Mouse (Mus musculus) CH12.LX (cell line): Measurements from ENCODE around the gene Cuedc1. TPM values are rescaled to one million over a fixed set of nuclear protein-coding genes. Genes with fewer than 3 reads are reported as not detected.

Experiments
- DNase-seq: peaks from one replicate; pipeline ENCODE4 v3.0.0-alpha.2; 2013; ENCODE audit errors: extremely low read depth
- H3K27ac ChIP-seq: 2 replicates; pipeline ENCODE4 v1.5.1; 2012; ENCODE audit warnings: low read depth, mild to moderate bottlenecking, control low read depth, moderate library complexity; ENCODE audit not compliant: insufficient read depth
- H3K27me3 ChIP-seq: replicated peaks from 2 replicates; pipeline ENCODE3; 2012; ENCODE audit warnings: inconsistent platforms
- H3K36me3 ChIP-seq, 2 experiments: replicated peaks in 1 of 2; 2 replicates each; pipeline versions ENCODE3 to v1.6.1; 2012; ENCODE audit warnings: inconsistent platforms in 1 of 2, low read length in 1 of 2, mild to moderate bottlenecking in 1 of 2, mixed read lengths in 1 of 2, moderate library complexity in 1 of 2; ENCODE audit not compliant: control insufficient read depth in 1 of 2, insufficient read depth in 1 of 2
- H3K4me1 ChIP-seq, 2 experiments: 2 replicates each; pipeline ENCODE4 v1.6.1; 2012; ENCODE audit warnings: inconsistent platforms in 1 of 2, moderate library complexity in 1 of 2; ENCODE audit not compliant: insufficient read depth in 2 of 2, control insufficient read depth in 1 of 2
- H3K4me2 ChIP-seq: 2 replicates; pipeline ENCODE4 v1.6.1; 2012; ENCODE audit warnings: low read depth, mild to moderate bottlenecking, control low read depth; ENCODE audit not compliant: poor library complexity, insufficient read depth, severe bottlenecking
- H3K4me3 ChIP-seq, 3 experiments: fragments of 150-350 bp in 1 of 3; sonication (generic) in 1 of 3; replicated peaks in 1 of 3; 2 replicates each; pipeline versions ENCODE3 to v1.5.1; 2011 to 2012; ENCODE audit warnings: low read depth in 2 of 3, low read length in 2 of 3, mild to moderate bottlenecking in 2 of 3, moderate library complexity in 2 of 3, control low read depth in 1 of 3, improper control_type of control experiment in 1 of 3, inconsistent platforms in 1 of 3, mixed read lengths in 1 of 3; ENCODE audit not compliant: poor library complexity in 1 of 3
- H3K79me2 ChIP-seq: replicated peaks from 2 replicates; pipeline ENCODE4 v1.6.1; 2012; ENCODE audit warnings: mild to moderate bottlenecking, moderate library complexity; ENCODE audit not compliant: control insufficient read depth, poor library complexity, insufficient read depth, severe bottlenecking; ENCODE audit errors: extremely low read depth
- H3K9ac ChIP-seq: 2 replicates; pipeline ENCODE4 v1.6.1; 2012; ENCODE audit warnings: low read depth, mild to moderate bottlenecking, control low read depth, moderate library complexity; ENCODE audit not compliant: insufficient read depth
- H3K9me3 ChIP-seq: replicated peaks from 2 replicates; pipeline ENCODE3; 2012; ENCODE audit warnings: low read length, inconsistent platforms, mixed read lengths
- CHD1 ChIP-seq: IDR thresholded peaks from 2 replicates; pipeline ENCODE4 v1.6.1; 2012; ENCODE audit warnings: low read depth, low read length, improper control_type of control experiment, inconsistent platforms
- CHD2 ChIP-seq: IDR thresholded peaks from 2 replicates; pipeline ENCODE4 v1.6.1; 2011; ENCODE audit warnings: low read length, improper control_type of control experiment
- CTCF ChIP-seq, 2 experiments: IDR thresholded peaks in 1 of 2; conservative IDR thresholded peaks in 1 of 2; 2 replicates each; pipeline ENCODE4 v1.5.1; 2011 to 2012; ENCODE audit warnings: low read depth in 2 of 2, low read length in 2 of 2, improper control_type of control experiment in 1 of 2, inconsistent platforms in 1 of 2, mild to moderate bottlenecking in 1 of 2, moderate library complexity in 1 of 2
- EP300 ChIP-seq: IDR thresholded peaks from 2 replicates; pipeline ENCODE4 v1.6.1; 2011; ENCODE audit warnings: low read length, improper control_type of control experiment
- HCFC1 ChIP-seq: IDR thresholded peaks from 2 replicates; pipeline ENCODE4 v1.6.1; 2012; ENCODE audit warnings: low read depth, mild to moderate bottlenecking, inconsistent platforms, low read length, improper control_type of control experiment
- JUN ChIP-seq: IDR thresholded peaks from 2 replicates; pipeline ENCODE4 v1.6.1; 2011; ENCODE audit warnings: low read depth, mild to moderate bottlenecking, low read length, improper control_type of control experiment, moderate library complexity; ENCODE audit not compliant: insufficient read depth
- KAT2A ChIP-seq: IDR thresholded peaks from 2 replicates; pipeline ENCODE4 v1.6.1; 2012; ENCODE audit warnings: low read length, improper control_type of control experiment, inconsistent platforms; ENCODE audit not compliant: insufficient replicate concordance
- MYC ChIP-seq: IDR thresholded peaks from 2 replicates; pipeline ENCODE4 v1.6.1; 2011; ENCODE audit warnings: low read depth, mild to moderate bottlenecking, improper control_type of control experiment, low read length
- NELFE ChIP-seq: IDR thresholded peaks from 2 replicates; pipeline ENCODE4 v1.6.1; 2011; ENCODE audit warnings: low read depth, low read length, improper control_type of control experiment
- PAX5 ChIP-seq: IDR thresholded peaks from 2 replicates; pipeline ENCODE4 v1.6.1; 2012; ENCODE audit warnings: low read length, inconsistent platforms, mixed read lengths
- RAD21 ChIP-seq: IDR thresholded peaks from 2 replicates; pipeline ENCODE4 v1.6.1; 2011; ENCODE audit warnings: low read depth, mild to moderate bottlenecking, low read length, improper control_type of control experiment, moderate library complexity
- SMC3 ChIP-seq: IDR thresholded peaks from 2 replicates; pipeline ENCODE4 v1.6.1; 2011; ENCODE audit warnings: low read depth, low read length, improper control_type of control experiment
- TCF12 ChIP-seq: IDR thresholded peaks from 2 replicates; pipeline ENCODE4 v1.6.1; 2014; ENCODE audit warnings: low read depth, mild to moderate bottlenecking, inconsistent platforms, low read length, improper control_type of control experiment
- UBTF ChIP-seq: IDR thresholded peaks from 2 replicates; pipeline ENCODE4 v1.6.1; 2012; ENCODE audit warnings: low read depth, mild to moderate bottlenecking, inconsistent platforms, low read length, improper control_type of control experiment, moderate library complexity
- ZC3H11A ChIP-seq: IDR thresholded peaks from 2 replicates; pipeline ENCODE4 v1.6.1; 2012; ENCODE audit warnings: low read depth, mild to moderate bottlenecking, inconsistent platforms, low read length, improper control_type of control experiment
- ZNF384 ChIP-seq: IDR thresholded peaks from 2 replicates; pipeline ENCODE4 v1.6.1; 2012; ENCODE audit warnings: low read depth, low read length, improper control_type of control experiment, inconsistent platforms
- dilution Hi-C: fragments of 300-500 bp; cut with MboI; formaldehyde crosslinking; loops from 2 replicates; pipeline ENCODE4 v1.14.3; 2020; ENCODE audit warnings: low sequenced_read_pairs; ENCODE audit not compliant: extremely low pct_unique_long_range_greater_than_20kb, extremely low pct_ligation_motif_present
- in situ Hi-C: fragments of 300-500 bp; cut with MboI; formaldehyde crosslinking; loops from 3 replicates; pipeline ENCODE4 v1.14.3; 2019; ENCODE audit warnings: low sequenced_read_pairs, low pct_ligation_motif_present, low pct_unique_long_range_greater_than_20kb, mixed read lengths
- polyA plus RNA-seq: library from polyadenylated mRNA; unstranded; fragments of >175 nt; gene quantifications from 2 replicates; pipeline ENCODE4 v1.2.1, GENCODE M21; 2012; ENCODE audit warnings: low read depth; ENCODE audit not compliant: insufficient read length
- total RNA-seq, 2 experiments: library from RNA; depleted of rRNA; stranded (reverse); fragments of 300-350 nt in 1 of 2; fragments of >200 nt in 1 of 2; gene quantifications; 2 replicates each; pipeline ENCODE4 v1.2.3; 2012 to 2014

Cuedc1 gene
- total and polyA plus RNA-seq, 3 experiments, result 0.20 to 0.51 (median 0.47) TPM

- peaks cover 7 to 14% of the 10 kb centered on the region in 2 experiments for H3K36me3 ChIP-seq
- in situ Hi-C loops, result no loop called here
- DNase-seq, result peak; percentile 69
- no peak overlapping the region for H3K4me3 ChIP-seq
- peak; percentile 26; the same call in 1 of the 2 replicates for TF ChIP-seq TCF12
- TF ChIP-seq EP300, result no peak
- TF ChIP-seq JUN, result no peak
- TF ChIP-seq CHD2, result no peak
- no peak for TF ChIP-seq HCFC1
- TF ChIP-seq RAD21, result peak; percentile 97
- TF ChIP-seq PAX5, result no peak
- no peak for TF ChIP-seq NELFE
- TF ChIP-seq MYC, result no peak
- peak; percentile 89 for TF ChIP-seq SMC3
- TF ChIP-seq CTCF (conservative IDR thresholded peaks at IDR 0.05 in 1 of 2, IDR thresholded peaks at IDR 0.05 in 1 of 2; ENCODE audit: low read depth in 2 of 2, low read length in 2 of 2), result peak; percentile 98 to 100
- peak; percentile 52 for TF ChIP-seq ZC3H11A
- H3K27ac ChIP-seq, result no peak overlapping the region
- no peaks in the 10 kb centered on the region for H3K27me3 ChIP-seq
- H3K9me3 ChIP-seq, result no peaks in the 10 kb centered on the region
- no peaks in the 10 kb centered on the region for H3K79me2 ChIP-seq
- peaks cover 8 to 12% of the 10 kb centered on the region in 2 experiments; a peak in 2 of 4 replicates for H3K4me1 ChIP-seq
- dilution Hi-C loops, result no loop called here
- no peak overlapping the region for H3K9ac ChIP-seq
- peak overlapping the region; percentile 42; the same call in 1 of the 2 replicates for H3K4me2 ChIP-seq
Observed at GRCm38 (mm10) chr11:88216231-88216685, 118.4 kb downstream of the Cuedc1 start.

DNA sequence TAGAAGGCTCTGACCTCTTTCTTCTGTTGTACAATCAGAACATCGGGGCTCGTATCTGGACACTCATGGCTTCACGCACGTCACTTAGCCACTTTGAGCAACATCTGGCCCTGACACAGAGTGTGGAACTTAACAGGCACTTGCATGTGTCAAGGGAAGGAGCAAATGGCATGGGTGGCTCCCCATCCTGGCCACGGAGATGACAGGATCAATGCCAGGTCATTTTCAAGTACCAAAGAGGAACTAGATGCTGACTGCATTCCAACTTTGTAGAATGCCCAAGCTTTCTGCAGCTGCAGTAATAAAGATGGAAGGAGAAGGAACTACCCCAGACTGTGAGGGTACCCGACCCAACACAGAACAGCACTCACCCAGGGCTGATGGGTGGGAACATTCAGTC, 120.3 kb downstream of the Cuedc1 start:
- in situ Hi-C loops, result no loop called here
- Histone ChIP-seq H3K27me3 (no peaks in the 10 kb centered on the region), H3K9ac (no peak overlapping the region), H3K4me3 (no peak overlapping the region), H3K79me2 (no peaks in the 10 kb centered on the region), H3K27ac (no peak overlapping the region), H3K36me3 (no peaks in the 10 kb centered on the region), H3K9me3 (no peaks in the 10 kb centered on the region), H3K4me2 (no peak overlapping the region), H3K4me1 (peaks cover 8 to 12% of the 10 kb centered on the region in 2 experiments; a peak in 2 of 4 replicates)
- TF ChIP-seq MYC (no peak), UBTF (no peak), CHD1 (no peak), KAT2A (no peak), CTCF (conservative IDR thresholded peaks at IDR 0.05 in 1 of 2, IDR thresholded peaks at IDR 0.05 in 1 of 2; ENCODE audit: low read depth in 2 of 2, low read length in 2 of 2) (no peak), NELFE (no peak), ZNF384 (no peak), SMC3 (no peak), PAX5 (no peak), TCF12 (no peak)
- no peak for DNase-seq
- dilution Hi-C loops, result no loop called here
